Mouse (Mus musculus): Measurements from ENCODE around the gene Gucd1. TPM values are rescaled to one million over a fixed set of nuclear protein-coding genes. Genes with fewer than 3 reads are reported as not detected.

The Gucd1 gene
- total and polyA plus RNA-seq, 2 experiments from 2014 or later, result 28.0 to 113 TPM

GRCm38 (mm10) chr10:75316908-75317761 is 200.6 kb downstream of the Gucd1 start:
- H3K27ac ChIP-seq (ENCODE audit: low read depth), result peak overlapping the region; percentile 75
- peak; percentile 65 for ATAC-seq (ENCODE audit: insufficient read depth, low read depth)
- H3K9me3 ChIP-seq (replicated peaks; ENCODE audit: control insufficient read depth, low read length), result no peaks in the 10 kb centered on the region
- peak overlapping the region; percentile 71 for H3K4me3 ChIP-seq (ENCODE audit: low read depth, low read length)
- peak; percentile 72 for TF ChIP-seq CTCF (IDR thresholded peaks at IDR 0.05; ENCODE audit: low read depth)
- TF ChIP-seq EP300 (IDR thresholded peaks at IDR 0.05; ENCODE audit: low read depth), result no peak
- DNase-seq (ENCODE audit: low spot score), result peak; percentile 48
- H3K27me3 ChIP-seq (ENCODE audit: control insufficient read depth, insufficient read depth, low read length), result peaks cover 6% of the 10 kb centered on the region; the same call in 1 of the 2 replicates
- peak overlapping the region; percentile 75 for H3K4me2 ChIP-seq (ENCODE audit: low read depth, low read length)
- peaks cover 15% of the 10 kb centered on the region; the same call in 1 of the 2 replicates for H3K4me1 ChIP-seq (ENCODE audit: control insufficient read depth, insufficient read depth)
- WGBS, result under 1% methylated on average over 81 of the region's 81 CpGs
- peak overlapping the region; percentile 77 for H3K9ac ChIP-seq (replicated peaks; ENCODE audit: low read depth, low read length)
- peaks cover 7% of the 10 kb centered on the region; the same call in 1 of the 2 replicates for H3K36me3 ChIP-seq (replicated peaks; ENCODE audit: control insufficient read depth, insufficient read depth, low read length)

GRCm38 (mm10) chr10:75316872-75316907 is 201.1 kb downstream of the Gucd1 start, which contains the start of gene Adora2a:
Gene Adora2a, plus strand, starts transcription at chr10:75316877.
- H3K9ac ChIP-seq (replicated peaks; ENCODE audit: low read depth, low read length), result peak within 1 kb of the TSS; percentile 77
- 0% methylated on average over 4 of the region's 4 CpGs for WGBS
- DNase-seq (ENCODE audit: low spot score), result no peak
- H3K9me3 ChIP-seq (replicated peaks; ENCODE audit: control insufficient read depth, low read length), result no peaks in the 10 kb centered on the region
- H3K4me3 ChIP-seq (ENCODE audit: low read depth, low read length), result peak within 1 kb of the TSS; percentile 71
- peaks cover 11% of the 10 kb centered on the region for H3K36me3 ChIP-seq (replicated peaks; ENCODE audit: control insufficient read depth, insufficient read depth, low read length)
- TF ChIP-seq CTCF (IDR thresholded peaks at IDR 0.05; ENCODE audit: low read depth), result no peak
- no peak for TF ChIP-seq EP300 (IDR thresholded peaks at IDR 0.05; ENCODE audit: low read depth)
- H3K27me3 ChIP-seq (ENCODE audit: control insufficient read depth, insufficient read depth, low read length), result peaks cover 6% of the 10 kb centered on the region; the same call in 1 of the 2 replicates
- H3K27ac ChIP-seq (ENCODE audit: low read depth), result peak within 1 kb of the TSS; percentile 75
- ATAC-seq (ENCODE audit: insufficient read depth, low read depth), result no peak
- H3K4me2 ChIP-seq (ENCODE audit: low read depth, low read length), result peak within 1 kb of the TSS; percentile 75
- peaks cover 15% of the 10 kb centered on the region; the same call in 1 of the 2 replicates for H3K4me1 ChIP-seq (ENCODE audit: control insufficient read depth, insufficient read depth)

DNA sequence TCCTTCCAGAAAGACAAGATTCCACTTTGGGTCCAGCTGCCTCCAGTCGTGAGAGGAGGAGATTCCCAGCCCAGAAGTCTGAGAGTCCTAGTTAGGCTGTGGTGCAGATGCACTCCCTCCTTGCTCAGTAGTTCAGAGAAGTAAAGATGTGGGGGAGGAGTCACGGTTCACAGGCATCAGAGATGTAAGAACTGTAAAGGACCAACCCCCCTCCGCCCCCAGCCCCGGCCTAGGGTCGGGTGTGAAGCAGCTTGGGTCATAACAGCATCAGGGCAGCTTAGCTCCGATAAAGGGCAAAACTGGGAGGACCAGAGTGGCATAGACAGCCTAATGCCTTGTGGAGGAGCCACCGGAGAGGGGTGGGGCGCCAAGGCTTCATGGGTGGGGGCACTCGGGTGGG is 201.3 kb downstream of the Gucd1 start:
- Histone ChIP-seq H3K4me3 (ENCODE audit: low read depth, low read length) (peak overlapping the region; percentile 71), H3K4me2 (ENCODE audit: low read depth, low read length) (peak overlapping the region; percentile 75), H3K27me3 (ENCODE audit: control insufficient read depth, insufficient read depth, low read length) (peaks cover 6% of the 10 kb centered on the region; the same call in 1 of the 2 replicates), H3K36me3 (replicated peaks; ENCODE audit: control insufficient read depth, insufficient read depth, low read length) (peaks cover 13% of the 10 kb centered on the region), H3K9ac (replicated peaks; ENCODE audit: low read depth, low read length) (peak overlapping the region; percentile 77), H3K9me3 (replicated peaks; ENCODE audit: control insufficient read depth, low read length) (no peaks in the 10 kb centered on the region), H3K4me1 (ENCODE audit: control insufficient read depth, insufficient read depth) (peaks cover 15% of the 10 kb centered on the region; the same call in 1 of the 2 replicates), H3K27ac (ENCODE audit: low read depth) (peak overlapping the region; percentile 75)
- ATAC-seq (ENCODE audit: insufficient read depth, low read depth) (peak; percentile 7; the same call in 1 of the 2 replicates), DNase-seq (ENCODE audit: low spot score) (no peak)
- 10% methylated on average over 9 of the region's 9 CpGs for WGBS
- TF ChIP-seq CTCF (IDR thresholded peaks at IDR 0.05; ENCODE audit: low read depth), result no peak
- no peak for TF ChIP-seq EP300 (IDR thresholded peaks at IDR 0.05; ENCODE audit: low read depth)

DNA sequence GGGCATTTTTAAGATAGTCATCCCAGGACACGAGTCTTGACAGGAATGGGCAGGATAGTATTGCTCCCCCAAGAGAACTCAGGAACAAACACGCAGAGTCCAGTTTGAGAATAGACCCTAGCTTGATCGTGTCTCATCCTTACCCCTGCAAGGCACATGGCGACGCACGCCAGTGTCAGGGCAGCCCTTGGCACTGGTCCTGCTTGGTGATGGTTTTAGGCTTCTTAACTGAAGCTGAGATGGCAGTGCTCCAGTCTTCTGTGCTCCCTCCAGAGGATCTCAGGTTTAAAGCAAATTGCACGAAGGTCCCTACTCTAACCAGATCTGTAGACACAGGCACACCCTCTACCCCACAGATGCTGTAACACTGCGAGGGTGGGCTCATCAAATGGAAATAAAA is 202.0 kb downstream of the Gucd1 start:
- ATAC-seq (ENCODE audit: insufficient read depth, low read depth) (no peak), DNase-seq (ENCODE audit: low spot score) (no peak)
- 0 out of 2 replicates have a peak overlapping the region, but pooled peaks have one; percentile 75 for H3K4me2 ChIP-seq (ENCODE audit: low read depth, low read length)
- H3K9ac ChIP-seq (replicated peaks; ENCODE audit: low read depth, low read length), result no peak overlapping the region
- H3K36me3 ChIP-seq (replicated peaks; ENCODE audit: control insufficient read depth, insufficient read depth, low read length), result peaks cover 19% of the 10 kb centered on the region
- peak overlapping the region; percentile 75 for H3K27ac ChIP-seq (ENCODE audit: low read depth)
- no peak for TF ChIP-seq CTCF (IDR thresholded peaks at IDR 0.05; ENCODE audit: low read depth)
- no peak for TF ChIP-seq EP300 (IDR thresholded peaks at IDR 0.05; ENCODE audit: low read depth)
- 62% methylated on average over 8 of the region's 8 CpGs for WGBS
- peaks cover 15% of the 10 kb centered on the region; the same call in 1 of the 2 replicates for H3K4me1 ChIP-seq (ENCODE audit: control insufficient read depth, insufficient read depth)
- H3K27me3 ChIP-seq (ENCODE audit: control insufficient read depth, insufficient read depth, low read length), result peaks cover 6% of the 10 kb centered on the region; the same call in 1 of the 2 replicates
- H3K9me3 ChIP-seq (replicated peaks; ENCODE audit: control insufficient read depth, low read length), result no peaks in the 10 kb centered on the region
- no peak overlapping the region for H3K4me3 ChIP-seq (ENCODE audit: low read depth, low read length)

DNA sequence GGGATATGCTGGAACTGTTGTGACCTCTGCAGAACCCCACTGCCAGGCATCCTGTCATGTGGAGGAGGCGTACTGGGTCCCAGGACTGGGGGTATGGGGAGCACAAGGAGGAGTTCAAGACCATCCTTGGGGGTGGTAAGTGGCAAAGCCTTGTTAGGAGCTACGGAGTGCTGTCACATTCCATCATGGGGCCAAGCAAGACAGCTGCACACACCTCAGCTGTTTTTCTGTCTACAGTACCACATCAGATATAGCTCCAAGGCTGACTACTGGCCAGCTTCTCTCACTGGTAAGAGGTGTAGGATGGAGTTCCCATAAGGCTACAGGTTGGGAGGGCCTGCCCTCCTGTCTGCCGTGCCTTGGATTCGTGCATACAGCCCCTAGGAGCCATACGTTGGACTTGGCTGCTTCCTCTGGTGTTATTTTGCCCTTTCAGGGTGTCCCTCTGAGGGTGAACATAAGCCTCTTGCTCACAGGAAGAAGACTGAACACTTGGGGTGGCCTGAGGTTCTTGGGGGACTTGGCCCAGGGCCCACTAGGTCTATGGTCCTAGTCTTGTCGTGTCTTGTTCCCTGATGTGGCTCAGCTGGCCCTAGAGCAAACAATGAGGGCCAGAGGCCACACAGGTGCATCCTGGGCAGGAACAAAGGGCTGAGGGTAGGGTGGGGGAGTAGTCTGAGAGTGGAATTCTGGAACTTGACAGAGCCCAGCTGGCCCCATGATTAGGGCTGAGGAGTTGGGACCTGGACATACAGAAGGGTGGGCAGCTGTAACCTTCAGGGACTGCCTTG is 203.4 kb downstream of the Gucd1 start:
- peak; percentile 65 for ATAC-seq (ENCODE audit: insufficient read depth, low read depth)
- WGBS, result 55% methylated on average over 6 of the region's 6 CpGs
- no peak for DNase-seq (ENCODE audit: low spot score)
- H3K4me1 ChIP-seq (ENCODE audit: control insufficient read depth, insufficient read depth), result peaks cover 15% of the 10 kb centered on the region; the same call in 1 of the 2 replicates
- H3K27ac ChIP-seq (ENCODE audit: low read depth), result peak overlapping the region; percentile 63
- H3K27me3 ChIP-seq (ENCODE audit: control insufficient read depth, insufficient read depth, low read length), result peaks cover 6% of the 10 kb centered on the region; the same call in 1 of the 2 replicates
- TF ChIP-seq EP300 (IDR thresholded peaks at IDR 0.05; ENCODE audit: low read depth) (peak; percentile 96), CTCF (IDR thresholded peaks at IDR 0.05; ENCODE audit: low read depth) (no peak; the same call in 1 of the 2 replicates)
- peaks cover 33% of the 10 kb centered on the region for H3K36me3 ChIP-seq (replicated peaks; ENCODE audit: control insufficient read depth, insufficient read depth, low read length)
- no peak overlapping the region for H3K9ac ChIP-seq (replicated peaks; ENCODE audit: low read depth, low read length)
- no peaks in the 10 kb centered on the region for H3K9me3 ChIP-seq (replicated peaks; ENCODE audit: control insufficient read depth, low read length)
- H3K4me2 ChIP-seq (ENCODE audit: low read depth, low read length), result no peak overlapping the region
- H3K4me3 ChIP-seq (ENCODE audit: low read depth, low read length), result no peak overlapping the region

All from heart, postnatal 0 days (tissue).